Mouse (Mus musculus) kidney, adult 18-20 months (tissue): ENCODE measurements at regions not wholly inside any gene's neighbourhood (a gene's known extent, or its start where the extent isn't known, plus 50 kb on each side); places are given as distances from the start of the nearest gene placed in this dataset.
A peak's percentile ranks its signal among the peaks of the same experiment; 100 is the strongest.

ENCODE experiments used
- DNase-seq: peaks from one replicate; pipeline ENCODE4 v3.0.0; 2021

DNA sequence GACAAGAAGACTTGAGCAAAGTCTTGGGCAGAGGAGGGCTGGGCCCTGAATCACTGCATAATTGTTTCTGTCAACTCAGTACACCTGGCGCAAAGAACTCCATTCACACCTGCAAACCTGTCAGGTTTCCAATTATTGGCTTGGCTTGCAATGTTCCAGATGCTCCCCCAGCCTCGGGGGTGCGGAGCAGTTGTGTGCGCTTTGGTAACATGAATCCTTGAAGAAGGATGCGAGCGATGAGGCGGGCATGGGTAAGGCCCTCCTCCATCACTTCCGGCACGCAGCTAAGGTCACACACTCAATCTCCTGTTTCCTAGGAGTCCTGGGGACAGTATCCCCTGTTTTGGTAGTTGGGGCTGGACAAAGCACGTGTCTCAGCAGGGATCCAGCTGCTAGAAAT, 81.6 kb upstream of the Pcdh8 start:
- DNase-seq: no peak

DNA sequence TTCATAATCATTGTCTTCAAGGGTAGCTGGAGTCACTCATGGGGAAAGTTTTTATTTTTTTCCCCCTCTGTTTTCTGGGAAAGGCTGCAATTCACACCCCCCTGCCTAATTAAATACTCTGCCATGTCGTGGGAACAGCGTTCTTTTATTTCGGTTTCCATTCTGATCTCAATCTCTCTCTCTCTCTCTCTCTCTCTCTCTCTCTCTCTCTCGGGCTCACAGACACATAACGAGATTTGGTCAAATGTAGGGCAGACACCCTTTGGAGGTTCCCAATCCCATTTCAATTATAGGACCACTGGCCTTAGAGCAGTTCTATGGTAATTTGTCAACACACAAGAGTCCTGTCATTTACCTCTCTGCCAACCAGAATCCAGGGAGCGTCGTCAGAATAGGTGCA, 80.7 kb upstream of the Pcdh8 start:
- no peak for DNase-seq

- DNase-seq: no peak
Measured at GRCm38 (mm10) chr14:79851231-79851630, 80.1 kb upstream of the Pcdh8 start.

DNA sequence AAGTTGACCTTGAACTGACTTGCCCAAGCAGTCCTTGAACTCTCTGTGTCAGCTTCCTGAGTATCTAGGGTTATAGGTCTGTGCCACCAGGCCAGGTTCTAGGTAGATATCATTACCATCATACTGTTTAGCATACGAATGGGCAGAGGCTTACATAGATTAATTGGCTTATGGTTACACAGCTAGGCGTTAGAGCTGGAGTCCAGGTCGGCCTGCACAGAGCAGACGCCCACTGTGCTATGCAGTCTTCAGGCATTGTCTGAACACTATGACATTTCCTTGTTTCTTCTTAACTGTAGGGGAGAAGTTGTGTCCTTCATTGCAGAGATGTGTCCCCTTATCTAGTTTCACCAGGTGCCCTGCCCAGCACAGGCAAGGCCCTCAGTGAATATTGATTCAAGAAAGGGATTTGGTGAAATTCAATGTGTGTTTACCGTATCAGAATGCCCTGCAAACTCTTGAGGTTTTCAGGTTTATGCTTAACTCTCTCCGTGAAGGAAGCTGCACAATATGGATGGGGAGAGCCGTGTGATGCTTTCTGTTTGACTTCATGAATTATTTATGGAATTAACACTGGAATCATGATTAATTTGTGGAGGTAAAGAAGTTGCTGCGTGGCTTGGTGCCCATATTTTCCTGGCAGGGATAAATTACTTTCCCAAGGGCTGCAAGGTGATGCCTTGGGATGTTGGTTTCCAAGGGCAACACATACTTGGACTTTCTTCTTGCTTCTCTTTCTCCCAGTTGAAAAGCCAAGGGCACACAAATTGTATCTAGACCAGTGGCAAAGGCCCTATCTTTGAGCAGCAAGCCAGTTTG, 78.7 kb upstream of the Pcdh8 start:
- DNase-seq: no peak

DNA sequence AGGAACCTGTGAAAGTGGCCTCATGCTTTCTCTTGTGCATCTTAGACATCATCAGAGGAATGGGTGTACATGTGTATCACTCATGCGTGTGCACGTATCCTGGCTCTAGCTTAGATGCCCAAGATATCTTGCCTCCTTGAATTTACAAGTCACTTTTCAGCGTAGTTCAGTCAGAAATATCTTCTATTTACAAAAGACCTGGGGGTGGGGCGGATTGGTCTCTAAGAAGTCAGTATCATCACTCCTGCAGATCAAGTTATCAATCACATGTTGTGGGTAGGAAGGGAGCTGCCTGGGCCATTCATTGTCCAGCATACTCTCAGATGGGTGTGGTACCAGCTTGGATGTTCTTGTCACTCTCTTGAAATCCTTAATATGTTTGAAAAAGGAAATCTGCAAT, 77.0 kb upstream of the Pcdh8 start:
- DNase-seq: no peak

DNA sequence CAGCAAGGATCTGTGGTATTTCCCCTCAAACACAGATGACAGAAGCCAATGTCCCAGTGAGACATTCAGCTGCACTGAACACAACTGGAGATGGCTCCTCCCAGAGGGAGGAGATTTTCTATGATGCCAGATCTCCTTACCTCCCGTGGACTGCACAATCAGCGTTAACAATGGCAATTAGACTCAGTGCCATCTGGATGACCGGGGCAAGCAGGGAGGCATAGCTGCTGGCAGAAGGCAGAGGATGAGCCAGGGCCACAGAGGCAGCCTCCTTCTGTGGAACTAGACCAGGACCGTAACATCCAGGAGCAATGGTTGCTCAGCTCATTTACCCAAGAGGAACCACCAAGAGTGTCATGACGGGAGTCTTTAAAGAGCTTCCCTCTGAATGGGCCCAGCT, 73.2 kb upstream of the Pcdh8 start:
- no peak for DNase-seq

GRCm38 (mm10) chr14:79843135-79843550, 72.0 kb upstream of the Pcdh8 start:
- DNase-seq: peak; percentile 38

- DNase-seq: no peak
Measured at GRCm38 (mm10) chr14:79842734-79843133, 71.6 kb upstream of the Pcdh8 start.

DNA sequence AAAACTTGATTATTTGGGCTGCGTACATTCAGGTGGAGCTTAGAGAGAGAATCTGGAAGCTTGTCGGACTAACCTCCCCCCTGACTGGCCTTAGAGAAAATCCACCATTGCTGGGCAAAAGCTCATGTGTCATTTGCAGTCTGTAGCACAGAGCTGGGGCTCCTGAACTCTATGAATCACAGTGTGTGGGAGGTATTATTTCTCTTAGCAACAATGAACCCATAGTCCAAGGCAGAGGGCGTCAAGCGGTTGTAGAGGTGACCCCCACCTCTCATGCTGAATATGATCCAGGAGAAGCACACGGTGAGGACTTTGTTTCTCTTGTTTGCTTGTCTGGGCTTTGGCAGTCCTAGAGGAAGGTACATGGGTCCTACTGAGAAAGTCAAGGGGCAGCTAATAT, 66.0 kb upstream of the Pcdh8 start:
- DNase-seq: no peak

- no peak for DNase-seq
Measured at GRCm38 (mm10) chr14:79836186-79836585, 65.1 kb upstream of the Pcdh8 start.

DNA sequence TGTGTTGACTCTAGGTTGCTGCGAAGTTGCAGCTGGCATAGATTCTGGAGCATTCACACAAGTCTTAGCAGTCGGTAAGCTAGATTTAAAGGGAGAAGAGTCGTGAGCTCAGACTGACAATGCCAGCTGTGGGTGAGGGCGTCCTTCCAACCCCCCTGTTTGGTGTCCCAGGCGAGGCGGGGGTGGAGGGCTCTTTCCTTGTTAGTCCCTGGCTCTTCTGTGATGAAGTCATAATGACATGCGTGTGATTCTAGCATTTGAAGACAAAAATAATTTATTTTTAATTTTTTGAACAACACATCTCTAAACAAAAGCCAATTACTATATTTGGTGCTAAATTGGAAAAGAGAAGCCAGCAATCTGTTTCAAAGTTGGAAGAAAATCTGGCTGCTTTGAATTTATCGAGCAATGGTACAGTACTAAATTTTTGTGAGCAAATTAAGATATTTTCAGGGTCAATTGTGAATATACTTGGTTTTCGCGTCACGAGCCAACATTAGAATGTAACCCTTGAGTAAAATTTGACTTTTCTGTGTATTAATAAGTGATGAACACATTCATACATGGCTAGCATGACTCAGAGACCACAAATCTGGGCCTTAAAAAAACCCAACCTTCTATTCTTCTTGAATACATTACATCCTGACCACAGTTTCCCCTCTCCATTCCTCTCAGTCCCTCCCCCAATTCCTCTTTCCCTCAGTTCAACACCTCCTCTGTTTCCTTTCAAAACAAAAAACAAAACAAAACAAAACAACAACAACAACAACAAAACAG, 53.7 kb upstream of the Pcdh8 start:
- DNase-seq: no peak

DNA sequence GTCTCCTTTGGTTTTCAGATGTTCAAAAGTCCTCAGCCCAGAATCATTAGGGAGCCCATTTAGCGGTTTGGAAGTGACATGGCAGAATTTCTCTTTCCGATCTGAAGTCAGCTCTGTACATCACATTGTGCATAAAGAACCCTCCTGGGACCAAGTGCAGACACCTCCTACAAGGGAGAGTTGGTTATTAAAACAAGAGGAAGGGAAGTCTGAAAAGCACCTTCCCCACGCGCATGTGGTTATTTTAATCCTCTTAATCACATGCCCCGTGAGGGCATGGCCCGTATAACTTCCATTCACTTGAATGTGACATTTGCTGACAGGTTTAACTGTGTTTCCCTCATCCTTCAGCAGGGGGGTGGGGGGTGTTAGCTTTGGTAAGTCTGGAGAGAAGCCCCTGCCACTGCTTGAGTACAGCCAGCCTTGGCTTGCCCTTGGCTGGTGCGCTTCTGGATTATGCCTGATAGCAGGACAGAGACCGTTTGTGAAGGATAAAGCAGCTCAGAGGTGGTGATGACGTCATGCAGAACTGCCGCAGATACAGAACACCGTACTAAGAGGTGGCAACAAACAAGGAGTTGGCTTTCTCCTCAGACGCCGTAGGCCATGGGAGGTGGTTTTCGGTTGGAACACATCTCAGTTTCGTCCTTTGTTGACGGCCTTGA, 51.5 kb upstream of the Pcdh8 start:
- DNase-seq: no peak

- DNase-seq: no peak
Measured at GRCm38 (mm10) chr14:79822011-79822435, 50.9 kb upstream of the Pcdh8 start.

- no peak for DNase-seq
Measured at GRCm38 (mm10) chr14:79821352-79822010, 50.4 kb upstream of the Pcdh8 start.
